Mouse (Mus musculus): ENCODE measurements around the gene Pfdn2.

The Pfdn2 gene

GRCm38 (mm10) chr1:171356814-171357213, 11.3 kb downstream of the Pfdn2 start:
- DNase-seq (ENCODE audit: low spot score in 2 of 2): no peak

- no peak for DNase-seq (ENCODE audit: low spot score in 2 of 2)
These were observed 13.0 kb downstream of the Pfdn2 start for GRCm38 (mm10) chr1:171358421-171358820.

- DNase-seq (ENCODE audit: low spot score in 2 of 2): no peak
These were observed 14.8 kb downstream of the Pfdn2 start for GRCm38 (mm10) chr1:171360253-171360652.

GRCm38 (mm10) chr1:171360656-171361055, 15.2 kb downstream of the Pfdn2 start, which contains the start of gene Klhdc9:
Gene Klhdc9 (minus strand): TSS chr1:171360798.
- peak; percentile 57 to 68 for DNase-seq (ENCODE audit: low spot score in 2 of 2)

GRCm38 (mm10) chr1:171361106-171362103, 15.9 kb downstream of the Pfdn2 start:
- DNase-seq (ENCODE audit: low spot score in 2 of 2): peak in 1 of 2 experiments; percentile 60

- DNase-seq (ENCODE audit: low spot score in 2 of 2): no peak
These were observed 20.5 kb downstream of the Pfdn2 start for GRCm38 (mm10) chr1:171365934-171366333.

GRCm38 (mm10) chr1:171369845-171370556, 24.5 kb downstream of the Pfdn2 start, which contains the start of gene Nectin4:
Gene Nectin4 (plus strand): TSS chr1:171370099.
- peak; percentile 71 to 73 for DNase-seq (ENCODE audit: low spot score in 2 of 2)

GRCm38 (mm10) chr1:171372880-171373279, 27.4 kb downstream of the Pfdn2 start:
- no peak for DNase-seq (ENCODE audit: low spot score in 2 of 2)

- DNase-seq (ENCODE audit: low spot score in 2 of 2): no peak
These were observed 28.5 kb downstream of the Pfdn2 start for GRCm38 (mm10) chr1:171373946-171374345.

GRCm38 (mm10) chr1:171375646-171376097, 30.2 kb downstream of the Pfdn2 start:
- DNase-seq (ENCODE audit: low spot score in 2 of 2): peak; percentile 80 to 91

- DNase-seq (ENCODE audit: low spot score in 2 of 2): no peak
These were observed 32.8 kb downstream of the Pfdn2 start for GRCm38 (mm10) chr1:171378298-171378697.

GRCm38 (mm10) chr1:171379935-171380599, 34.6 kb downstream of the Pfdn2 start:
- DNase-seq (ENCODE audit: low spot score in 2 of 2): peak in 1 of 2 experiments; percentile 51

GRCm38 (mm10) chr1:171382096-171382620, 36.7 kb downstream of the Pfdn2 start:
- no peak for DNase-seq (ENCODE audit: low spot score in 2 of 2)

GRCm38 (mm10) chr1:171384361-171384760, 38.9 kb downstream of the Pfdn2 start:
- peak; percentile 84 to 88 for DNase-seq (ENCODE audit: low spot score in 2 of 2)

GRCm38 (mm10) chr1:171385171-171385570, 39.7 kb downstream of the Pfdn2 start:
- DNase-seq (ENCODE audit: low spot score in 2 of 2): no peak

GRCm38 (mm10) chr1:171387099-171387498, 41.6 kb downstream of the Pfdn2 start:
- DNase-seq (ENCODE audit: low spot score in 2 of 2): no peak

GRCm38 (mm10) chr1:171388376-171389102, 43.1 kb downstream of the Pfdn2 start, which contains the start of gene Arhgap30:
Gene Arhgap30 (plus strand): TSS chr1:171388954.
- DNase-seq (ENCODE audit: low spot score in 2 of 2): no peak

GRCm38 (mm10) chr1:171390101-171390500, 44.6 kb downstream of the Pfdn2 start:
- no peak for DNase-seq (ENCODE audit: low spot score in 2 of 2)

GRCm38 (mm10) chr1:171401821-171402220, 56.4 kb downstream of the Pfdn2 start:
- no peak for DNase-seq (ENCODE audit: low spot score in 2 of 2)

- no peak for DNase-seq (ENCODE audit: low spot score in 2 of 2)
These were observed 57.5 kb downstream of the Pfdn2 start for GRCm38 (mm10) chr1:171402991-171403390.

GRCm38 (mm10) chr1:171407263-171407662, 61.8 kb downstream of the Pfdn2 start:
- DNase-seq (ENCODE audit: low spot score in 2 of 2): no peak

Data from urinary bladder, adult 18-20 months (tissue).